Mouse (Mus musculus) embryo, embryonic 9.5 days (tissue): ENCODE measurements at regions not wholly inside any gene's neighbourhood (a gene's known extent, or its start where the extent isn't known, plus 50 kb on each side); places are given as distances from the start of the nearest gene placed in this dataset.

ENCODE experiments used
- DNase-seq: peaks from one replicate; pipeline ENCODE4 v3.0.0-alpha.2; 2017; ENCODE audit errors: extremely low spot score

- no peak for DNase-seq
Measured at GRCm38 (mm10) chr15:97620261-97620660, 85.4 kb downstream of the Rpap3 start.

- no peak for DNase-seq
Measured at GRCm38 (mm10) chr15:97619764-97620163, 85.9 kb downstream of the Rpap3 start.

GRCm38 (mm10) chr15:97612325-97612724 lies 93.3 kb downstream of the Rpap3 start:
- no peak for DNase-seq

GRCm38 (mm10) chr15:97610767-97611166 lies 94.9 kb downstream of the Rpap3 start:
- DNase-seq = no peak

GRCm38 (mm10) chr15:97609496-97609895 lies 96.1 kb downstream of the Rpap3 start:
- DNase-seq = no peak

GRCm38 (mm10) chr15:97608651-97609050 lies 97.0 kb downstream of the Rpap3 start:
- no peak for DNase-seq

- DNase-seq = no peak
Measured at GRCm38 (mm10) chr15:97607617-97608206, 97.9 kb downstream of the Rpap3 start.

- peak; percentile 71 for DNase-seq
Measured at GRCm38 (mm10) chr15:97606630-97607381, 98.8 kb downstream of the Rpap3 start.

GRCm38 (mm10) chr15:97606232-97606629 lies 99.4 kb downstream of the Rpap3 start:
- no peak for DNase-seq

- DNase-seq = no peak
Measured at GRCm38 (mm10) chr15:97605791-97606190, 99.8 kb downstream of the Rpap3 start.

GRCm38 (mm10) chr15:97603492-97603891 lies 102.1 kb downstream of the Rpap3 start:
- DNase-seq = no peak

- DNase-seq = no peak
Measured at GRCm38 (mm10) chr15:97598270-97598669, 107.4 kb downstream of the Rpap3 start.

GRCm38 (mm10) chr15:97596514-97597081 lies 109.0 kb downstream of the Rpap3 start:
- DNase-seq = no peak

GRCm38 (mm10) chr15:97595284-97595796 lies 110.3 kb downstream of the Rpap3 start:
- DNase-seq = no peak

GRCm38 (mm10) chr15:97593781-97594600 lies 111.6 kb downstream of the Rpap3 start:
- DNase-seq = no peak

- DNase-seq = no peak
Measured at GRCm38 (mm10) chr15:97592786-97593185, 112.8 kb downstream of the Rpap3 start.

- DNase-seq = no peak
Measured at GRCm38 (mm10) chr15:97591406-97591805, 114.2 kb downstream of the Rpap3 start.

- DNase-seq = no peak
Measured at GRCm38 (mm10) chr15:97590732-97591292, 114.8 kb downstream of the Rpap3 start.

GRCm38 (mm10) chr15:97587571-97588205 lies 117.9 kb downstream of the Rpap3 start:
- no peak for DNase-seq

GRCm38 (mm10) chr15:97581724-97582154 lies 123.9 kb downstream of the Rpap3 start:
- DNase-seq = peak; percentile 71

- no peak for DNase-seq
Measured at GRCm38 (mm10) chr15:97580726-97581125, 124.9 kb downstream of the Rpap3 start.
